Mouse (Mus musculus): ENCODE data around the gene Kif12. TPM values are rescaled to one million over a fixed set of nuclear protein-coding genes. Genes with fewer than 3 reads are reported as not detected.
A peak's percentile ranks its signal among the peaks of the same experiment; 100 is the strongest.

The Kif12 gene
- total and polyA plus RNA-seq, 2 experiments from 2014 or later: 0.10 to 0.47 TPM

DNA sequence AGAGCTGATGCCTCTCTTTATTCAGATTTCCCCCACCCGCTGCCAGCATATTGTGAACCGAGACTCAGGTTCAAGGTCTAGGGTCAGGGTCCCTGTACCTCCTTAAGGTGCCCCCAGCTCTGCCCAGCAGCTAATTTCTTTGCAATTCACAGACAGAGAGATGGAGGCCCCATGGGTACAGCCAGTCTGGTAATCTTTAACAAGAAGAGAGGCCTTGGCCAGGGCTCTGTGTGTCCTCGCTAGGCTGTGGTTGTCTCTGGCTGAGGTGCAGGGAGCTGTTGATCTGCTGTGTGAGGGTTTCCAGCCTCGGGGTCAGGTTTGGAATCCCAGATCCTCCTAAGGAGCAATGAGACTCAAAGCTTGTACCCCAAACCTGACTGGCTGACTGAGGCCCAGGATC lies 6.3 kb downstream of the Kif12 start:
- no peak for ATAC-seq
- no peak overlapping the region for H3K27ac ChIP-seq

GRCm38 (mm10) chr4:63158961-63159592 lies 12.9 kb downstream of the Kif12 start:
- TF ChIP-seq CTCF (IDR thresholded peaks at IDR 0.05; ENCODE audit: low read depth): peak; percentile 97
- ATAC-seq (peak; percentile 94), DNase-seq (ENCODE audit: low spot score) (peak; percentile 95)
- H3K9me3 ChIP-seq (ENCODE audit: low read length): no peaks in the 10 kb centered on the region
- H3K9ac ChIP-seq (replicated peaks; ENCODE audit: low read length): no peak overlapping the region
- no peaks in the 10 kb centered on the region for H3K4me1 ChIP-seq (ENCODE audit: insufficient read depth, low read length)
- no peak overlapping the region; the same call in 1 of the 2 replicates for H3K27ac ChIP-seq
- no peak overlapping the region for H3K4me2 ChIP-seq (ENCODE audit: low read depth, low read length)
- no peak overlapping the region for H3K4me3 ChIP-seq (ENCODE audit: low read length)
- no peaks in the 10 kb centered on the region for H3K36me3 ChIP-seq (ENCODE audit: insufficient read depth, low read length)
- 18% methylated on average over 5 of the region's 5 CpGs for WGBS
- H3K27me3 ChIP-seq (ENCODE audit: insufficient read depth, low read length): no peaks in the 10 kb centered on the region

More for the DNA sequence above, 6.3 kb downstream of the Kif12 start:
- no peak overlapping the region for H3K4me3 ChIP-seq (ENCODE audit: low read length)
- DNase-seq (ENCODE audit: low spot score): no peak
- no peaks in the 10 kb centered on the region for H3K36me3 ChIP-seq (ENCODE audit: insufficient read depth, low read length)
- no peaks in the 10 kb centered on the region for H3K27me3 ChIP-seq (ENCODE audit: insufficient read depth, low read length)
- TF ChIP-seq CTCF (IDR thresholded peaks at IDR 0.05; ENCODE audit: low read depth): no peak
- WGBS: 89% methylated on average over 4 of the region's 4 CpGs
- no peaks in the 10 kb centered on the region for H3K9me3 ChIP-seq (ENCODE audit: low read length)
- H3K4me1 ChIP-seq (ENCODE audit: insufficient read depth, low read length): no peaks in the 10 kb centered on the region
- no peak overlapping the region for H3K9ac ChIP-seq (replicated peaks; ENCODE audit: low read length)
- H3K4me2 ChIP-seq (ENCODE audit: low read depth, low read length): no peak overlapping the region

DNA sequence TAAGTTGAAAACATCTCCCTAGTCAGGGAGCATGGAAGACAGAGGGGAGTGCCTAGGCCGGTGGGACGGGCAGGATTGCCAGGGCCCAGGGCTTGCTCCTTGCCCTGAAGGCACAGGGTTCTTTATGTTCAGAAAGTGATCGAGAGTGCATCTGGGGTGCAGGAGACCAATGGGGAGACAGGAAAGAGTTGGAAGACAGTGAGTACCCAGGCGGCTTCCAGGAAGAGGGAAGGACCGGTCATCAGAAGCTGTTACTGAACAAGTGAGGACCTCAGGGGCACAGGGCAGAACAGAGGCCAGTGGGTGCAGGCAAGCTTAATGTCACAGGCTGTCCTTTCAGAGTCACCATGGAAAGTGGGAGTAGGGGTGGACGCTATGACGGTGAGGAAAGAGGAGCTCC lies 13.7 kb downstream of the Kif12 start:
- H3K9me3 ChIP-seq (ENCODE audit: low read length): no peaks in the 10 kb centered on the region
- DNase-seq (ENCODE audit: low spot score): no peak
- no peak for ATAC-seq
- WGBS: 91% methylated on average over 7 of the region's 7 CpGs
- no peaks in the 10 kb centered on the region for H3K4me1 ChIP-seq (ENCODE audit: insufficient read depth, low read length)
- H3K27me3 ChIP-seq (ENCODE audit: insufficient read depth, low read length): no peaks in the 10 kb centered on the region
- H3K9ac ChIP-seq (replicated peaks; ENCODE audit: low read length): no peak overlapping the region
- no peak overlapping the region for H3K27ac ChIP-seq
- no peaks in the 10 kb centered on the region for H3K36me3 ChIP-seq (ENCODE audit: insufficient read depth, low read length)
- H3K4me3 ChIP-seq (ENCODE audit: low read length): no peak overlapping the region
- no peak overlapping the region for H3K4me2 ChIP-seq (ENCODE audit: low read depth, low read length)
- no peak for TF ChIP-seq CTCF (IDR thresholded peaks at IDR 0.05; ENCODE audit: low read depth)

GRCm38 (mm10) chr4:63156726-63157634 lies 15.0 kb downstream of the Kif12 start:
- no peak for DNase-seq (ENCODE audit: low spot score)
- Histone ChIP-seq H3K4me2 (ENCODE audit: low read depth, low read length) (no peak overlapping the region), H3K27me3 (ENCODE audit: insufficient read depth, low read length) (no peaks in the 10 kb centered on the region), H3K4me3 (ENCODE audit: low read length) (no peak overlapping the region), H3K4me1 (ENCODE audit: insufficient read depth, low read length) (no peaks in the 10 kb centered on the region), H3K36me3 (ENCODE audit: insufficient read depth, low read length) (no peaks in the 10 kb centered on the region), H3K27ac (no peak overlapping the region), H3K9ac (replicated peaks; ENCODE audit: low read length) (no peak overlapping the region), H3K9me3 (ENCODE audit: low read length) (no peaks in the 10 kb centered on the region)
- no peak for ATAC-seq
- no peak for TF ChIP-seq CTCF (IDR thresholded peaks at IDR 0.05; ENCODE audit: low read depth)
- WGBS: 62% methylated on average over 8 of the region's 8 CpGs

GRCm38 (mm10) chr4:63155596-63155995 lies 16.3 kb downstream of the Kif12 start:
- Histone ChIP-seq H3K4me1 (ENCODE audit: insufficient read depth, low read length) (no peaks in the 10 kb centered on the region), H3K9me3 (ENCODE audit: low read length) (no peaks in the 10 kb centered on the region), H3K4me2 (ENCODE audit: low read depth, low read length) (no peak overlapping the region), H3K27ac (no peak overlapping the region), H3K36me3 (ENCODE audit: insufficient read depth, low read length) (no peaks in the 10 kb centered on the region), H3K27me3 (ENCODE audit: insufficient read depth, low read length) (no peaks in the 10 kb centered on the region), H3K9ac (replicated peaks; ENCODE audit: low read length) (no peak overlapping the region), H3K4me3 (ENCODE audit: low read length) (no peak overlapping the region)
- WGBS: 65% methylated on average over 2 of the region's 2 CpGs
- no peak for DNase-seq (ENCODE audit: low spot score)
- ATAC-seq: no peak
- no peak for TF ChIP-seq CTCF (IDR thresholded peaks at IDR 0.05; ENCODE audit: low read depth)

DNA sequence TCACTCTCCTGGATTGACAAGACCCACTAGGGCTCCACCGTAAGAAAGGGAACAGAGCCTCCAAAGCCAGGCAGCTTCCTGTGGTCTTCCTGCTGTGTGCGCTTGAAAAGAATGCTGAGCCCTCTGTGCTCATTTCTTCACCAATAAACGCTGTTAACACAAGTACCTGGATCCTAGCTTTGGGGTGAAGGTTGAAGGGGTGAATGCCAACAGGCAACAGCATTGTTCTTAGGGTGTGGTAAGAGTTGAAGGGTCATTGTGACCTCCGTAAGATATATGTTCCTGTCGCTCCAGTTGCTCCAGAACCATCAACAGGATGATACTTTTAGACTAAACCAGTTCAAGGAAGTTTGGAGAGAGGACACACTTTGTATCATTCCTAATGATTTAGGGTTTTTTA lies 17.2 kb downstream of the Kif12 start, which contains the start of gene Ambp:
Ambp (minus strand) TSS at position 101 of the 400 bp plus-strand sequence.
- WGBS: 59% methylated on average over 5 of the region's 5 CpGs
- H3K9me3 ChIP-seq (ENCODE audit: low read length): no peaks in the 10 kb centered on the region
- no peaks in the 10 kb centered on the region for H3K36me3 ChIP-seq (ENCODE audit: insufficient read depth, low read length)
- no peaks in the 10 kb centered on the region for H3K27me3 ChIP-seq (ENCODE audit: insufficient read depth, low read length)
- H3K4me3 ChIP-seq (ENCODE audit: low read length): no peak within 1 kb of the TSS
- H3K27ac ChIP-seq: no peak within 1 kb of the TSS
- H3K4me2 ChIP-seq (ENCODE audit: low read depth, low read length): no peak within 1 kb of the TSS
- no peaks in the 10 kb centered on the region for H3K4me1 ChIP-seq (ENCODE audit: insufficient read depth, low read length)
- DNase-seq (ENCODE audit: low spot score) (no peak), ATAC-seq (no peak)
- TF ChIP-seq CTCF (IDR thresholded peaks at IDR 0.05; ENCODE audit: low read depth): no peak
- no peak within 1 kb of the TSS for H3K9ac ChIP-seq (replicated peaks; ENCODE audit: low read length)

All from hindbrain, postnatal 0 days (tissue).